Mouse (Mus musculus): Measurements from ENCODE around the gene Pi4k2a. TPM values are rescaled to one million over a fixed set of nuclear protein-coding genes. Genes with fewer than 3 reads are reported as not detected.
A peak's percentile ranks its signal among the peaks of the same experiment; 100 is the strongest.

Pi4k2a gene
- total RNA-seq, 1 experiment: 23.2 TPM

DNA sequence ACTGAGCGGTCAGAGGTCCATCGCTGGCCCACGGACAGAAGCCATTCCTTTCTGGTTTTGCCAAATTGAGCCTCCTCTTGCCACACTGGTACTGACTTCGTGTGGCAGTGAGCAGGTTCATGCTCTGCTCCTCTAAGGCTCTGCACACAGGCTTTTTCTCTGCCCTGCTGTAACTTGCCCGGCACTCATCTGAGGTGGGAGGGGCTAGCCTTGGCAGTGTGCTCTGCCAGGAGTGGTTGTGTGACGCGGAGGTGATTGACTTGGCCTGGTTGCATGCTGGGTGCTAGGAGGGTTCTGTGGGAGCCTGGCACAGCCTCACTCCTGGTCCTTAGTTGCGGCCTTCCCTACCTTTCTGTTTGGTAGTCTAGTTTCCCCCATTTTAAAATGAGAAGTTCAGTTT is 30.2 kb downstream of the Pi4k2a start:
- peaks cover 48% of the 10 kb centered on the region for H3K36me3 ChIP-seq (ENCODE audit: control insufficient read depth, insufficient read depth, low read length, poor library complexity, severe bottlenecking)

DNA sequence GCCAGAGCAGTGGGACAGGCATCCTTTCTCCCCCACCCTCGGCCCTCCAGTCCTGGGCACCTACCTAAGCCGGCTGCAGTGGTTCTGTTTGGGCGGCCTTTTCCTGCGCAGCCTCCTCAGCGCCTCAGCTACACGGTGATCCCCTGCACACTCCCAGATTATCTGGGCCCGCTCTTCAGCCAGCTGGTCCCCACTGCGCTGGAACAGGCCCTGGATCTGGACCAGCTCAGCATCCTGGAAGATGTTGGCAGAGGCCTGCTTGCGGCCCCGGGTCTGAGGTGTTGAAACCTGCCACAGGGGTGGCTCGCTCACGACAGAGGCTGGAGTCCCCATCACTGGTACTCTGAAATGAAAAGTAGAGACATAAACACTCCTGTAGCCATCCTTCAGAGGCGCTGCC is 34.4 kb downstream of the Pi4k2a start:
- TF ChIP-seq HCFC1 (IDR thresholded peaks at IDR 0.05; ENCODE audit: borderline replicate concordance, insufficient read depth, low read length): no peak
- no peak for TF ChIP-seq CHD2 (IDR thresholded peaks at IDR 0.05; ENCODE audit: low read depth, low read length)
- no peak for TF ChIP-seq ZC3H11A (IDR thresholded peaks at IDR 0.05; ENCODE audit: borderline replicate concordance, low read depth, low read length)
- TF ChIP-seq ZNF384 (IDR thresholded peaks at IDR 0.05; ENCODE audit: low read depth, low read length): no peak
- no peak for TF ChIP-seq MAFK (IDR thresholded peaks at IDR 0.05; ENCODE audit: insufficient read depth, low read depth, low read length)
- Histone ChIP-seq H3K4me1 (ENCODE audit: control insufficient read depth in 2 of 2, insufficient read depth in 2 of 2, low read length in 2 of 2, poor library complexity in 1 of 2) (peaks cover 14 to 15% of the 10 kb centered on the region in 2 experiments), H3K9me3 (ENCODE audit: control insufficient read depth, insufficient read depth, low read depth, low read length) (no peaks in the 10 kb centered on the region), H3K27ac (ENCODE audit: insufficient read depth, low read depth, low read length, poor library complexity, severe bottlenecking) (no peak overlapping the region), H3K36me3 (ENCODE audit: control insufficient read depth, insufficient read depth, low read length, poor library complexity, severe bottlenecking) (peaks cover 43% of the 10 kb centered on the region), H3K9ac (ENCODE audit: insufficient read depth, low read depth, low read length, poor library complexity, severe bottlenecking) (peak overlapping the region; percentile 23; the same call in 1 of the 2 replicates), H3K4me3 (ENCODE audit: insufficient read depth in 1 of 2, low read depth in 1 of 2, low read length in 2 of 2, poor library complexity in 1 of 2, severe bottlenecking in 1 of 2) (peak overlapping the region in 1 of 2 experiments; percentile 26; a peak in 1 of 4 replicates)
- DNase-seq (ENCODE audit: low read depth, low spot score): no peak
- in situ Hi-C loops (cut with MboI; ENCODE audit: low sequenced_read_pairs in 2 of 2, unreplicated experiment in 2 of 2): no loop called here

More for the DNA sequence above, 30.2 kb downstream of the Pi4k2a start:
- H3K9ac ChIP-seq (ENCODE audit: insufficient read depth, low read depth, low read length, poor library complexity, severe bottlenecking): no peak overlapping the region
- no peak overlapping the region for H3K4me3 ChIP-seq (ENCODE audit: insufficient read depth in 1 of 2, low read depth in 1 of 2, low read length in 2 of 2, poor library complexity in 1 of 2, severe bottlenecking in 1 of 2)
- no peak overlapping the region for H3K27ac ChIP-seq (ENCODE audit: insufficient read depth, low read depth, low read length, poor library complexity, severe bottlenecking)
- peaks cover 4 to 5% of the 10 kb centered on the region in 2 experiments for H3K4me1 ChIP-seq (ENCODE audit: control insufficient read depth in 2 of 2, insufficient read depth in 2 of 2, low read length in 2 of 2, poor library complexity in 1 of 2)
- H3K9me3 ChIP-seq (ENCODE audit: control insufficient read depth, insufficient read depth, low read depth, low read length): no peaks in the 10 kb centered on the region
- TF ChIP-seq ZC3H11A (IDR thresholded peaks at IDR 0.05; ENCODE audit: borderline replicate concordance, low read depth, low read length) (no peak), CHD2 (IDR thresholded peaks at IDR 0.05; ENCODE audit: low read depth, low read length) (no peak)
- DNase-seq (ENCODE audit: low read depth, low spot score): no peak
- in situ Hi-C loops (cut with MboI; ENCODE audit: low sequenced_read_pairs in 2 of 2, unreplicated experiment in 2 of 2): no loop called here

DNA sequence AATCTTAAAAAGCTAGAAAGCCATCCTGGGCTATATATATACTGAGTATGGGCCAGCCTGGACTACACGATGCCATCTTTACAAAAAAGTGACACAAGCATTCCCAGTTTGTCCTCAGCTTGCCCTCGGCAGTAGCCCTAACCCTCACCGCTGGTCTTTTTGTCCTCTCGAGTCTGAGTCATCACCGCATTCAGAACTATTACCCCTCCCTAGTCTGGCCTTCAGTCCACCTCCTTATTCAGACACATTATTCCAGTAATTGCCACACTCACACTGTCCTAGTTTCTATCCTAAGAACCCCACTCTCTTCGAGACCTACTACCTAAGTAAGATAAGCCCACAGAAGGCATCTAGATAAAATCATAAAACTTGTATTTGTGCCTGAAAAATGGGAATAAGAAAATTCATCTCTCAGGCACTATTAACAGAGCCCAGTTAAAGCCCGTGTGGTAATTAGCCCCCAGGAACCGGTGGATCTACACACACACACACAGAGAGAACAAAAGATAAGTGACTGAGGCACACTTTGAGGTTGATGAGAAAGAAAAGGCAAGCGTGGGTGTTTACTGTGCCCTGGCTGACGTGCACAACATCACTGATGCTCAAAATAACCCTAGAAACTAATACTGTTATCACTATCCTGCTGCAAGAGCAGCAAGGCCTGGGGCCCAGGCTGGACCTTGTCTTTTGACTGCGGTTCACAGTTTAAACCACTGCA is 35.4 kb downstream of the Pi4k2a start:
- Histone ChIP-seq H3K4me3 (ENCODE audit: insufficient read depth in 1 of 2, low read depth in 1 of 2, low read length in 2 of 2, poor library complexity in 1 of 2, severe bottlenecking in 1 of 2) (no peak overlapping the region), H3K4me1 (ENCODE audit: control insufficient read depth in 2 of 2, insufficient read depth in 2 of 2, low read length in 2 of 2, poor library complexity in 1 of 2) (peaks cover 16 to 22% of the 10 kb centered on the region in 2 experiments), H3K27ac (ENCODE audit: insufficient read depth, low read depth, low read length, poor library complexity, severe bottlenecking) (no peak overlapping the region), H3K36me3 (ENCODE audit: control insufficient read depth, insufficient read depth, low read length, poor library complexity, severe bottlenecking) (peaks cover 37% of the 10 kb centered on the region), H3K9ac (ENCODE audit: insufficient read depth, low read depth, low read length, poor library complexity, severe bottlenecking) (peak overlapping the region; percentile 10; the same call in 1 of the 2 replicates), H3K9me3 (ENCODE audit: control insufficient read depth, insufficient read depth, low read depth, low read length) (no peaks in the 10 kb centered on the region)
- no peak for TF ChIP-seq HCFC1 (IDR thresholded peaks at IDR 0.05; ENCODE audit: borderline replicate concordance, insufficient read depth, low read length)
- TF ChIP-seq ZNF384 (IDR thresholded peaks at IDR 0.05; ENCODE audit: low read depth, low read length): no peak
- no peak for TF ChIP-seq CHD2 (IDR thresholded peaks at IDR 0.05; ENCODE audit: low read depth, low read length)
- TF ChIP-seq MAFK (IDR thresholded peaks at IDR 0.05; ENCODE audit: insufficient read depth, low read depth, low read length): no peak
- TF ChIP-seq ZC3H11A (IDR thresholded peaks at IDR 0.05; ENCODE audit: borderline replicate concordance, low read depth, low read length): no peak
- in situ Hi-C loops (cut with MboI; ENCODE audit: low sequenced_read_pairs in 2 of 2, unreplicated experiment in 2 of 2): no loop called here
- no peak for DNase-seq (ENCODE audit: low read depth, low spot score)

DNA sequence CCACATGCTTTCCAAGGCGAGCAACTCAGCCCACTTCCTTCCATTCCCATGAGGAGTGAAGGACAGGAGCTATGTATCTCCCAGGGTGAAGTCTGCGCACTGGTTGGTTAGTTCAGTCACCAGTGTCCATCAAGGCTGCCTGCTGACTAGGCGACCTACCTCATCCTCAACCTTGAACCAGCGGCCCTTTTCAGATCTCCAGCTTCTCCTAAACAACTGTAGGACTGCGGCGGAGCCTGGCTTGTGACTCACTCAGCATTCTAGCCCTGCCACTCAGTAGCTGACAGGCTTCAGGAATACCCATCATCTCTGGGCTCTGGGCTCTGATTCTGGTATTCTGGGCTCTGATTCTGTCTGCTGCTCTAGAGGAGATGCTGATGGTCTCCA is 35.9 kb downstream of the Pi4k2a start:
- Histone ChIP-seq H3K4me3 (ENCODE audit: insufficient read depth in 1 of 2, low read depth in 1 of 2, low read length in 2 of 2, poor library complexity in 1 of 2, severe bottlenecking in 1 of 2) (no peak overlapping the region), H3K4me1 (ENCODE audit: control insufficient read depth in 2 of 2, insufficient read depth in 2 of 2, low read length in 2 of 2, poor library complexity in 1 of 2) (peaks cover 20 to 26% of the 10 kb centered on the region in 2 experiments), H3K9me3 (ENCODE audit: control insufficient read depth, insufficient read depth, low read depth, low read length) (no peaks in the 10 kb centered on the region), H3K36me3 (ENCODE audit: control insufficient read depth, insufficient read depth, low read length, poor library complexity, severe bottlenecking) (peaks cover 32% of the 10 kb centered on the region), H3K9ac (ENCODE audit: insufficient read depth, low read depth, low read length, poor library complexity, severe bottlenecking) (peak overlapping the region; percentile 10; the same call in 1 of the 2 replicates), H3K27ac (ENCODE audit: insufficient read depth, low read depth, low read length, poor library complexity, severe bottlenecking) (no peak overlapping the region)
- in situ Hi-C loops (cut with MboI; ENCODE audit: low sequenced_read_pairs in 2 of 2, unreplicated experiment in 2 of 2): no loop called here
- DNase-seq (ENCODE audit: low read depth, low spot score): no peak
- TF ChIP-seq ZC3H11A (IDR thresholded peaks at IDR 0.05; ENCODE audit: borderline replicate concordance, low read depth, low read length) (no peak), CHD2 (IDR thresholded peaks at IDR 0.05; ENCODE audit: low read depth, low read length) (no peak), HCFC1 (IDR thresholded peaks at IDR 0.05; ENCODE audit: borderline replicate concordance, insufficient read depth, low read length) (no peak), MAFK (IDR thresholded peaks at IDR 0.05; ENCODE audit: insufficient read depth, low read depth, low read length) (no peak), ZNF384 (IDR thresholded peaks at IDR 0.05; ENCODE audit: low read depth, low read length) (no peak)

All from ES-E14 (cell line).